Mouse (Mus musculus) testis, adult 10 weeks (tissue): ENCODE results near the gene Nars2. TPM values are rescaled to one million over a fixed set of nuclear protein-coding genes. Genes with fewer than 3 reads are reported as not detected.

Experiments used
- polyA plus RNA-seq: library from polyadenylated mRNA; stranded (reverse); fragments of 350-450 nt; fragmentation: Illumina TruSeq; extraction: RNeasy Lipid Tissue Mini Kit (QIAGEN cat#74804); gene quantifications from one replicate; pipeline ENCODE4 v1.2.3, GENCODE M21; 2014; ENCODE audit warnings: low read depth, low replicate concordance

Gene Nars2
- 12.1 TPM for polyA plus RNA-seq

DNA sequence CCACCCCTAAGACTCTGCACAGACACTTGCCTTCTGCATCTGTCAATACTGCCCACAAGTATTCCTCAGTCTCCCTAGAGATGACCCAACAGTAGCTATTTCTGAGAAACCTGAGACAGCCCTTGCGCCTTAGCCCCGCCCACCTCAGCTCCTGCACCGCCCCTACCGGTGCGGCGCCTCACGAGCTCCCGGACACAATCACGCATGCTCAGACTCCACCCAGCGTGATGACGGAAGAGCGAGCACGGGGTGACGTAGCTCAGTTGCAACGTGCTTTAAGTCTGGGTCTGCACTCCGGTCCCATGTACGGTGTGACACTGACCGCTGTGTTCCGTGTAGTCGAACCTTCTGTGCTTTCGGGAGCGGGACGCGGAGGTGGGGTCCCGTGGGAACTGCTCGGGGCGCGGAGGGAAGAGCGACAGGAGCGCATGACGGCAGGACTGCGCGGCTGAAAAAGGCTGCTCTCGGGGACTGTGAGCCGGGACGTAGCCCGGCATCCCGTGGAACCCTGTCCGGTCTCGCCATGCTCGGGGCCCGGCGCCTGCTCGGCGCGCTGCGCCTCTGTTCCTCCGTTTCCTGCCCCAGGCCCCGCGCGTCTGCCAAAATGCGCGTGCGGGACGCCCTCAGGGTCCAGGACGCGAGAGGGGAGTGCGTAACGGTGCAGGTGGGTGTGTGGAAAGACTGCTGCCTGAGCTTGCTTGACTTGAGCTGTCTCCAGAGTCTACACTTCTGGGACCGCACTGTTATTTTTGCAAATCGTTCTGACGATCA is at the start of gene Nars2:
TSS of gene Nars2 (plus strand) at position 225 of the 771 bp plus-strand sequence.

DNA sequence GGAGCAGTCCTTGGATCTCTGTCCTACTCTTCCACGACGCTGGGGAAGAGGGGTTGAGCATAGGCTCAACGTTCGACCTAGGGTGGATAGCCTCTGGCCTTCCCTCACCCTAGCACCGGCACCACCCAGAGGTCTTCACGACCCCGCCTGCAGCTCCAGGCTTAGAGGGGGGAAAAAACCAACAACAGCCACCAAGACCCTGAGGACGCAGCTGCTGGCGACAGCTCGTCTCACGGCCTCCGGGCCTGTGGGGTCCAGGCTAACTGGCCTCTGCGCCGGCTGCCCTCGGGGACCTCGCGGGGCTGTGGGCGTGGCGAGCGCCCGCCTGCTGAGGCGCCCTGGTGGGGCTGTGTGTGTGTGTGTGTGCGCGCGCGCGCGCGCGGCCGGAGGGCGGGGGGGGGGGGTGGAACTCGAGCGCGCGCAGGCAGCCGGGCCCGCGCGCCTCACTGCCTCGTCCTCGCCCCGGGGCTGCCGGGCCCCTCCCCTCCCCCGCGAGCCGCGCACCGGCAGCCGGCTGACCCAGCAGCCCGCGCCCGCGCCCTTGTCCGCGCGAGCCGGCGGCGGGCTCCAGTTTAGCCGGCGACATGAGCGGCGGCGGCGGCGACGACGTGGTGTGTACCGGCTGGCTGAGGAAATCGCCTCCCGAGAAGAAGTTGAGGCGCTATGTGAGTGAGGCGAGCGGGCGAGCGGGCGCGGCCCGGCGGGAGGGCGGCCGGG is 130.1 kb downstream of the Nars2 start, which contains the start of gene Gab2:
TSS of gene Gab2 (plus strand) at position 345 of the 717 bp plus-strand sequence.

Other genes starting within 250 kb of the Nars2 start
- gene Gab2, start 130.1 kb downstream of the Nars2 start, polyA plus RNA-seq = 15.0 TPM